Mouse (Mus musculus) limb, embryonic 15.5 days (tissue): ENCODE data around the gene Slc26a10. TPM values are rescaled to one million over a fixed set of nuclear protein-coding genes. Genes with fewer than 3 reads are reported as not detected.
A peak's percentile ranks its signal among the peaks of the same experiment; 100 is the strongest.
"Not testable (repeated sequence)": the region's sequence is repeated elsewhere in the genome, so short reads cannot be mapped to it uniquely, and the experiment has no call there.

ENCODE experiments used
- ATAC-seq: fragments of 200-750 bp; cut with Nextera tagmentation; 2 replicates; pipeline ENCODE4 v1.8.0; 2017; ENCODE audit warnings: low read depth, moderate TSS enrichment; ENCODE audit not compliant: insufficient number of reproducible peaks, low FRiP score, low TSS enrichment
- H3K27ac ChIP-seq: fragments of 300-500 bp; sonication (generic); 2 replicates; pipeline ENCODE4 v1.5.1; 2015; ENCODE audit warnings: moderate library complexity, mild to moderate bottlenecking, inconsistent platforms
- H3K27me3 ChIP-seq: fragments of 300-500 bp; sonication (generic); 2 replicates; pipeline ENCODE4 v1.6.1; 2015; ENCODE audit warnings: inconsistent platforms
- H3K36me3 ChIP-seq: fragments of 300-500 bp; sonication (generic); 2 replicates; pipeline ENCODE4 v1.6.1; 2015; ENCODE audit warnings: inconsistent platforms
- H3K4me1 ChIP-seq: fragments of 300-500 bp; sonication (generic); 2 replicates; pipeline ENCODE4 v1.6.1; 2015; ENCODE audit warnings: inconsistent platforms
- H3K4me2 ChIP-seq: fragments of 300-500 bp; sonication (generic); 2 replicates; pipeline ENCODE4 v1.6.1; 2015; ENCODE audit warnings: mild to moderate bottlenecking, inconsistent platforms
- H3K4me3 ChIP-seq: fragments of 300-500 bp; sonication (generic); 2 replicates; pipeline ENCODE4 v1.5.1; 2015; ENCODE audit warnings: mild to moderate bottlenecking, inconsistent platforms
- H3K9ac ChIP-seq: fragments of 300-500 bp; sonication (generic); 2 replicates; pipeline ENCODE4 v1.6.1; 2015; ENCODE audit warnings: inconsistent platforms
- H3K9me3 ChIP-seq: fragments of 300-500 bp; sonication (generic); 2 replicates; pipeline ENCODE4 v1.6.1; 2016; ENCODE audit warnings: inconsistent platforms
- WGBS: fragments of 180-500 bp; shearing (Covaris S2); methylation state at CpG from one replicate; pipeline ENCODE4 v1.1.7; 2015; 5-methylcytosine and 5-hydroxymethylcytosine counted together
- polyA plus RNA-seq: library from polyadenylated mRNA; unstranded; fragments of >200 nt; fragmentation: Nextera tagmentation; extraction: Ambion mirVana; gene quantifications from 2 replicates; pipeline ENCODE4 v1.2.1, GENCODE M21; 2015

The Slc26a10 gene
- polyA plus RNA-seq, 1 experiment from 2014 or later = 1.7 TPM

DNA sequence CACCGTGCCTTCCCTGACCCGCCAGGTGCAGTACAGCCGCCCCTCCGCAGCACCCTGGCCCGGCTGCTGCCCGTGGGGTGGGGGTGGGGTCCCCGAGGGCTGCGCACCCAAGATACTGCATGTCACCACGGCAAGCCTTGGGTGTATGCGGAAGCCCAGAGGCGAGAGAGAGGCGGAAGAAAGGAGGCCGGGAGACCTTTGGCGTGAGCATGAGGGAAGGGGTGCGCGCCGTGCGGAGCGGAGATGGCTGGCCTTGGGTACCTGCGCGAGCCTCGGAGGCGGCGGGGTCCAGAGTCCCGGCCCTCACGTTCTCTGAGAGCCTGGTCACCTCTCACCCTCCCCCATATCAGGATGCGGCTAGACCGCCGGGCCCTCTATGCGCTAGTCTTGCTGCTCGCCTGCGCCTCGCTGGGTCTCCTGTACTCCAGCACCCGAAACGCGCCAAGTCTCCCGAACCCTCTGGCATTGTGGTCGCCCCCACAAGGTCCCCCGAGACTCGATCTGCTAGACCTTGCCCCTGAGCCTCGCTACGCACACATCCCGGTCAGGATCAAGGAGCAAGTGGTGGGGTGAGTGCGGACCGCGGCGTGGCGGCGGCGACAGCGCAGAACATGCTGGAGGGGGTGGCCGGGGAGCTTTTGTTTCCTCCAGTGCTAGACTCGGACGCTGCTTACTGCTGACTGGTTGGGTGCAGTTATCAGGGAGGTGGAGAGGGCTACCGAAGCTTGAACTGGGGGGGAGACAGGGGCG lies 14.6 kb downstream of the Slc26a10 start:
- Histone ChIP-seq H3K4me1 (peaks cover 36% of the 10 kb centered on the region), H3K9me3 (no peaks in the 10 kb centered on the region), H3K27me3 (peaks cover 64% of the 10 kb centered on the region), H3K9ac (peak overlapping the region; percentile 65), H3K27ac (no peak overlapping the region), H3K4me2 (peak overlapping the region; percentile 100), H3K36me3 (no peaks in the 10 kb centered on the region), H3K4me3 (peak overlapping the region; percentile 61)
- WGBS = under 1% methylated on average over 56 of the region's 56 CpGs
- peak; percentile 42; the same call in 1 of the 2 replicates for ATAC-seq

DNA sequence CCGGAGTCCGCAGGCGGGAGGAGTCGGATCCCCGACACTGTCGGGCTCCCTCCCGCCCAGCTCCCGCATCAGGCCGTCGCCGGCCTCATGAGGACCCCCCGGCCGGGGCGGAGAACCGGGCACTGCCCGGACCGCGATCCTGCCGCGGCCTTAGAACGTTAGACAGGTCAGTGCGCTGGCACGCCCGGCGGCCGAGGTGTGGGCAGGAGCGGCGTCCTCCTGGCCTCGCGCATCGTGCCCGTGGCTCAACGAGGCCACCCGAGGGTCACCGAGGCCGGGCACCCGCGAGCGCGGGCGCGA lies 15.1 kb downstream of the Slc26a10 start:
- ATAC-seq = peak; percentile 46
- WGBS = under 1% methylated on average over 42 of the region's 42 CpGs
- Histone ChIP-seq H3K27me3 (peaks cover 58% of the 10 kb centered on the region), H3K36me3 (no peaks in the 10 kb centered on the region), H3K4me2 (peak overlapping the region; percentile 100), H3K9ac (peak overlapping the region; percentile 65), H3K9me3 (no peaks in the 10 kb centered on the region), H3K27ac (no peak overlapping the region), H3K4me3 (peak overlapping the region; percentile 61), H3K4me1 (peaks cover 31% of the 10 kb centered on the region)

DNA sequence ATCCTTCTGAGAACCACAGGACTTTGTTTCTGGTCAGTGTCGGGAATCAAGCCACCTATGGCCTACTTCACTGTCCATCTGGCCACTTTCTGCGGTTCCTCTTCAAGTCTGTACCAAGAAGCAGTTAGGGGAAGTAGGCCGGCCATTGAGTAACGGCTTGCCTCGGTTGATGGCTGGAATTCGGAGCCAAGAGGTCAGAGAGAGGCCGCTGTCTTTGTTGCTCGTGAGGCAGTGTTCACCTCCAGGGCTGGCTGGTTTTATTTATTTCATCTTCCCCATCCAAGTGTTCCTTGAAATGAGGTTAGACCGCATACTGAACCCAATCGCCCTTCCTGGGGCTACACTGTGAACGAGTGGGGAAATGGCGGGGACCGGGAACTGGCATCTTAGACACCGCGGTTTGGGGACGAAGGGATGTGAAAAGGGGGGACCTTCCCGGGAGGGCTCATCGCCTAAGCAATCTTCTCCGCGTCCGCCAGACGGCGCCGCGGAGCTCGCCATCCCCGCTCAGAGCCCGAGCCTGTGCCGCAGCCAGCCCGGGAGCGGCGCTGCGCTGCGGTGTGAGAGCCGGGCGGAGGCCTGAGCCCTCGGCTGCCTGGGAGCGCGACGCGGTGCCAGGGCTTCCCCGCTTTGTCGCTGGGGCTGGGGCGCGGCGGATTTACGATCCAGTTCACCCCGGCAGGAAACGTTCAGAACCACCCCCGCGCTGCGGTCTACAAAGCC lies 15.7 kb downstream of the Slc26a10 start, which contains the start of gene B4galnt1:
B4galnt1 (plus strand) TSS at position 595 of the 723 bp plus-strand sequence.
- Histone ChIP-seq H3K4me3 (peak within 1 kb of the TSS; percentile 61), H3K4me2 (peak within 1 kb of the TSS; percentile 100), H3K27me3 (peaks cover 53% of the 10 kb centered on the region), H3K36me3 (no peaks in the 10 kb centered on the region), H3K9ac (peak within 1 kb of the TSS; percentile 65), H3K27ac (no peak within 1 kb of the TSS), H3K9me3 (no peaks in the 10 kb centered on the region), H3K4me1 (peaks cover 25% of the 10 kb centered on the region)
- ATAC-seq = peak; percentile 74
- 3% methylated on average over 52 of the region's 52 CpGs for WGBS

DNA sequence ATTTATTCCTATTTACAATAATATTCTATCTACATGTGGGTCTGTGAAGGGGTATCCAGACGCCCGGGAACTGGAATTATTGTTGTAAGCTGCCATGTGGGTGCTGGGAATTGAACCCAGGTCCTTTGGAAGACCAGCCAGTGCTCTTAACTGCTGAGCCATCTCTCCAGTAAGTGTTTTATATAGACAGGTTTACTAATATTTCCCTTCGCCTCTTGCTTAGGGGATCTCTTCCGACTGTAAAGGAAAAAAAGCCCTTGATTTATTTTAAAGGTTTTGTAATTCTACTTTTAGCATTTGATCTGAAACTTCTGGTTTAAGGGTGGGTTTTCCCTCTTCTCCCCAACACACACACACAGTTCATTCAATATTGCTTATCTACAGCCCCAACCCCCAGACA lies 16.3 kb downstream of the Slc26a10 start:
- Histone ChIP-seq H3K27me3 (peaks cover 47% of the 10 kb centered on the region), H3K4me2 (no peak overlapping the region), H3K4me1 (peaks cover 25% of the 10 kb centered on the region), H3K9me3 (no peaks in the 10 kb centered on the region), H3K36me3 (no peaks in the 10 kb centered on the region), H3K4me3 (no peak overlapping the region), H3K9ac (no peak overlapping the region), H3K27ac (no peak overlapping the region)
- 90% methylated on average over 4 of the region's 4 CpGs for WGBS
- ATAC-seq = no peak

DNA sequence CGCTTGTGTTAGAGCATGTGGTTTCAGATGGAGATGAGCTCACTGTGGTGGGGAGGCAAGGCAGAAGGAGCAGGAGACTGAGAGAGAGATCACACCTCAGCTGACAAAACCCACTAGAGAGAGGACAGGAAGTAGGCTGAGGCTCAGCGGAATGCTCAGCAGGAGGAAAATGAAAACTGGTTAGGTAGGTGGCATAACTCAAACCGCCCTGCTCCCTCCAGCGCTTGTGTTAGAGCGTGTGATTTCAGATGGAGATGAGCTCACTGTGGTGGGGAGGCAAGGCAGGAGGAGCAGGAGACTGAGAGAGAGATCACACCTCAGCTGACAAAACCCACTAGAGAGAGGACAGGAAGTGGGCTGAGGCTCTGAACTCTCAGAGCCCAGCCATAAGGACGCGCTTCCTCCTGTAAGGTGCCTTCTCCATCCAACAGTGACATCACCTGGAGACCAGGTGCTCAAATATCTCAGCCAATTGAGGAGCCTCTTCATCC lies 17.6 kb downstream of the Slc26a10 start:
- H3K4me2 ChIP-seq, ATAC-seq, H3K27ac ChIP-seq, H3K9me3 ChIP-seq, H3K4me3 ChIP-seq, H3K36me3 ChIP-seq, H3K9ac ChIP-seq: not testable (repeated sequence)
- 46% methylated on average over 7 of the region's 7 CpGs for WGBS
- Histone ChIP-seq H3K4me1 (peaks cover 25% of the 10 kb centered on the region), H3K27me3 (peaks cover 35% of the 10 kb centered on the region)

DNA sequence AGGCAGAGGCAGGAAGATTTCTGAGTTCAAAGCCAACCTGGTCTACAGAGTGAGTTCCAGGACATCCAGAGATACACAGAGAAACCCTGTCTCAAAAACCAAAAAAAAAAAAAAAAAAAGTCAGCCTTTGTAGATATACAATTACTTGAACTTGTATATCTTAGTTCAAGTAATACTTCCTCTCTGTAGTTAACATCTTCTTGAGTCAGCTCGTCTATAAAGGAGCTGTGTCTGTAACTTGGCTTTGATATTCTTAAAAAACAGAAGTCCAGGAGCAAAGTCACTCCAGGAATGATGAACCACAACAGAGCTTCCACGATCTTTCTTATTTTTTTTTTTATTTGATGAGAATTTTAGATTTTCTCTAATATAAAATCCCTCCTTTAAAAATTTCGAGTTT lies 19.7 kb downstream of the Slc26a10 start:
- Histone ChIP-seq H3K27me3 (peaks cover 14% of the 10 kb centered on the region), H3K9ac (no peak overlapping the region), H3K4me1 (peaks cover 14% of the 10 kb centered on the region), H3K9me3 (no peaks in the 10 kb centered on the region), H3K4me3 (no peak overlapping the region), H3K4me2 (no peak overlapping the region), H3K27ac (no peak overlapping the region), H3K36me3 (no peaks in the 10 kb centered on the region)
- ATAC-seq = no peak
- 74% methylated on average over 3 of the region's 3 CpGs for WGBS

DNA sequence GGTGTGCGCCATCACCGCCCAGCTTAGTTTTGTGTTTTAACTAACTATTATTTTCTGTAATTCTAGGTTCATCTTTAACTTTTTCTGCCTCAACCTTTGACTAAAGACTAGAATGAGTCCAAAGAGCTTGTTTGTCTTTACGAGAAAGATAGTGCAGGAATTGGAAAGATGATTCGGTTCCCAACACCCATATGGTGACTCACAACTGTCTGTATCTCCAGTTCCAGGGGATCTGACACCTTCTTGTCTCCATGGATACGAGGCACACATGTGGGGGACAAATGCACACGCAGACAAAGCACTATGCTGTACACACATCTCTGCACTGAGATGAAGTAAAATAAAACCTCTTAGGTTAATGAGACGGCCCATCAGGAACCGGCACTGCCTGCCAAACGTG lies 20.4 kb downstream of the Slc26a10 start:
- WGBS = 74% methylated on average over 9 of the region's 9 CpGs
- Histone ChIP-seq H3K9ac (no peak overlapping the region), H3K27ac (no peak overlapping the region), H3K4me2 (no peak overlapping the region), H3K4me1 (peaks cover 7% of the 10 kb centered on the region), H3K27me3 (peaks cover 8% of the 10 kb centered on the region), H3K4me3 (no peak overlapping the region), H3K36me3 (no peaks in the 10 kb centered on the region), H3K9me3 (no peaks in the 10 kb centered on the region)
- no peak for ATAC-seq

DNA sequence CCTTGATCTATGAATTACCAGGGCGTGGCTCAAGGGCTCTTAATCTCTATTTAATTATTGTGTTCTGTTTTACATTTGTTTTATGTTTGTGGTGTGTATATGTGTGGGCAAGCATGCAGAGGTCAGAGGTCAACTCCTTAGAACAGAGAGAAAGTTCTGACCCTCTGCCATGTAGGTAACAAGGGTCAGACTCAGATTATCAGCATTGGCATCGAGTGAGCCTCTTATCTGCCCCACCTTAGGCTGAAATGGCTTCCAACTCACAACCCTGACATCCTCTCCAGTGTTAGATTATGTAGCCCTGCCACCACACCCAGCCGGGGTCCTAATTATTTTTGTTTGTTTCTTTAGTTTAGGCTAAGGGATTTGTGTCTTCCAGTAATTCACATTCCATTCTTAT lies 22.0 kb downstream of the Slc26a10 start:
- Histone ChIP-seq H3K4me3 (no peak overlapping the region), H3K27ac (no peak overlapping the region), H3K4me1 (no peaks in the 10 kb centered on the region), H3K9me3 (no peaks in the 10 kb centered on the region), H3K27me3 (peaks cover 2% of the 10 kb centered on the region; the same call in 1 of the 2 replicates), H3K4me2 (no peak overlapping the region), H3K9ac (no peak overlapping the region), H3K36me3 (no peaks in the 10 kb centered on the region)
- ATAC-seq = no peak
- WGBS = 70% methylated on average over 3 of the region's 3 CpGs

DNA sequence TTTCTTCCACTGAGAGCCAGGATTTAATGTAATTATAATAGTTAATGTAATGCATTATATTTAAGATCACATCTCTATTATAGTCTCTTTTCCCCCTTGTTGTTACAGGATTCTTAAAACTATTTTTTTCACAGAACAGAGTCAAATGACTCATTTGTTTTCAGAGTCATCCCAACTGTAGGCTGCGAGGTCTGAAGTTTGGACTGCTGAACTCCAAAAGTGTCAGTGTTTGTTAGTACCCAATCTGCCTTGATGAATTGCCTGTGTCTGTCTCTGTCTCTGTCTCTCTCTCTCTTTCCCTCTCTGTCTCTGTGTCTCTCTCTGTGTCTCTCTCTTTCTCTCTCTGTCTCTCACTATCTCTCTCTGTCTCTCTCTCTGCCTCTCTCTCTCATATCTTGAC lies 23.9 kb downstream of the Slc26a10 start:
- no peak overlapping the region for H3K4me3 ChIP-seq
- H3K9me3 ChIP-seq = no peaks in the 10 kb centered on the region
- no peaks in the 10 kb centered on the region for H3K27me3 ChIP-seq
- no peaks in the 10 kb centered on the region for H3K4me1 ChIP-seq
- WGBS = 83% methylated on average over 1 of the region's 1 CpGs
- no peak overlapping the region for H3K4me2 ChIP-seq
- no peaks in the 10 kb centered on the region for H3K36me3 ChIP-seq
- H3K9ac ChIP-seq = no peak overlapping the region
- H3K27ac ChIP-seq = no peak overlapping the region
- ATAC-seq = no peak

DNA sequence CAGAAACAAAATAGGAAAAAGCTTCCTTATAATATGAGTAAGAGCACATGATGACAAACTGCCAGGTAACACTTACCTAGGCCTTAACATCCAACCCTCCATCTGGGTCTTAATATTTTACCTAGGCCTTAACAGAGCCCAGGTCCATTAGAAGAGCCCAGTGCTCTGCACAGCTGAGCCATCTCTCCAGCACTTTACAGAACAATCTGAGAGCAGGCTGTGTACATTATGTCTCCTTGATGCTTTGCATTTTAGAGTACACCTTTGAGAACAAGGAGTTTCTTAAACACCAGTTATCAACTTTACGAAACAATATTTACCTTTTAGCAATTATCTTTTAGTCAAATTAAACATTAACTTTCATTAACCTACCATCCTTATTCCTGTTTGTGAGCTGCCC lies 24.4 kb downstream of the Slc26a10 start:
- no peak for ATAC-seq
- H3K4me1 ChIP-seq = no peaks in the 10 kb centered on the region
- H3K27ac ChIP-seq = no peak overlapping the region
- H3K4me2 ChIP-seq = no peak overlapping the region
- H3K36me3 ChIP-seq = no peaks in the 10 kb centered on the region
- no peak overlapping the region for H3K9ac ChIP-seq
- no peaks in the 10 kb centered on the region for H3K9me3 ChIP-seq
- no peak overlapping the region for H3K4me3 ChIP-seq
- 94% methylated on average over 1 of the region's 1 CpGs for WGBS
- no peaks in the 10 kb centered on the region for H3K27me3 ChIP-seq

DNA sequence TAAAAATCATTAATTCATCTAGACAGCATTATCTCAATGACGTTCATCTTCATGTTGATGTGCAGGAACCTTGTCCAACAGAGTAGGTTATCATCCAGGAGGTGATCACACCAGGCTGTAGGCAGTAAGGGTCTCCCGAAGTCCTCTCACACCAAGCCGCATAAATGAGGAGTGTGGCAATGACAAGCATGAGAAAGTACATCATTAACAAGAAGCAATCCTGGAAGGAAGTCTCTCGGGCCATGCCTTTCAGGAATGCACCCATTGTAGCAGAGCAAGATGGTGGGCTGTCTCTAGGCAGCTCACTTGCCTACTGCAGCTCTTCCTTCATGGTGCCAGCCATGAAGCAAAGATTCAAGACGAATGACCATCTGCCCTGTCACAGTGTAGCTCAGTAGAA lies 25.8 kb downstream of the Slc26a10 start:
- Histone ChIP-seq H3K27ac (no peak overlapping the region), H3K27me3 (0 out of 2 replicates have a peak, but pooled peaks cover 3% of the 10 kb centered on the region), H3K4me3 (no peak overlapping the region), H3K9me3 (no peaks in the 10 kb centered on the region), H3K4me2 (no peak overlapping the region), H3K36me3 (no peaks in the 10 kb centered on the region), H3K9ac (no peak overlapping the region), H3K4me1 (no peaks in the 10 kb centered on the region)
- WGBS = 82% methylated on average over 5 of the region's 5 CpGs
- ATAC-seq = no peak

DNA sequence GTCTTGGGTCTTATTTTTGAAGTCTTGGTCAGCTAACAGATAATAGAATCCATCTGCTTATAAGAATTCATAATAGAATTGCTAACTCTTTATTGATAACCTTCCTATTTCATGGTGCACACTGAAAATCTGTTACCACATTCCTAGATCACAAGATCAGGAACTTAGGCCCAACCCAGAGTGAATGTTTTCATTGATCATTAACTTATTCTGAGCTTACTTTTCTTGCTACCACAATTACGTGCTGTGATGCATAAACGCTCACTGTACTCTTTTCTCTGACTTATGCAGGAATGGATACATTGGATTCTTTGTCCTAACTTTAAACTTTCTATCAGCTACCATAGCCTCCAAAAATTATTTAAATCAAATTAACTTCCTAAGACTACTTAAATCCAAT lies 26.2 kb downstream of the Slc26a10 start:
- no peak for ATAC-seq
- 93% methylated on average over 2 of the region's 2 CpGs for WGBS
- Histone ChIP-seq H3K9me3 (no peaks in the 10 kb centered on the region), H3K4me1 (no peaks in the 10 kb centered on the region), H3K36me3 (no peaks in the 10 kb centered on the region), H3K27ac (no peak overlapping the region), H3K4me2 (no peak overlapping the region), H3K27me3 (0 out of 2 replicates have a peak, but pooled peaks cover 3% of the 10 kb centered on the region), H3K4me3 (no peak overlapping the region), H3K9ac (no peak overlapping the region)
